Mouse (Mus musculus) ES-Bruce4 (cell line): Measurements from ENCODE around the gene Tbc1d2b. TPM values are rescaled to one million over a fixed set of nuclear protein-coding genes. Genes with fewer than 3 reads are reported as not detected.

Experiments
- H3K27ac ChIP-seq: 2 replicates; pipeline ENCODE4 v1.5.1; 2012; ENCODE audit warnings: low read length, inconsistent platforms; ENCODE audit not compliant: insufficient read depth
- H3K27me3 ChIP-seq: 2 replicates; pipeline ENCODE4 v1.6.1; 2012; ENCODE audit warnings: mild to moderate bottlenecking, low read length, inconsistent platforms; ENCODE audit not compliant: control insufficient read depth, poor library complexity, insufficient read depth, severe bottlenecking
- H3K36me3 ChIP-seq: 2 replicates; pipeline ENCODE4 v1.6.1; 2012; ENCODE audit warnings: inconsistent platforms, mild to moderate bottlenecking, low read length, moderate library complexity; ENCODE audit not compliant: control insufficient read depth, poor library complexity, insufficient read depth, severe bottlenecking
- H3K4me1 ChIP-seq: one replicate; pipeline ENCODE4 v1.8.1; 2011; ENCODE audit warnings: low read length; ENCODE audit not compliant: control insufficient read depth, insufficient read depth
- H3K4me3 ChIP-seq: 2 replicates; pipeline ENCODE4 v1.5.1; 2011; ENCODE audit warnings: low read depth, mild to moderate bottlenecking, low read length
- H3K9ac ChIP-seq: 2 replicates; pipeline ENCODE4 v1.6.1; 2012; ENCODE audit warnings: low read depth, mild to moderate bottlenecking, inconsistent platforms; ENCODE audit not compliant: poor library complexity, severe bottlenecking
- H3K9me3 ChIP-seq: replicated peaks from 2 replicates; pipeline ENCODE4 v1.6.1; 2012; ENCODE audit warnings: mild to moderate bottlenecking, low read length, inconsistent platforms; ENCODE audit not compliant: control insufficient read depth, poor library complexity, insufficient read depth, severe bottlenecking
- CTCF ChIP-seq: IDR thresholded peaks from one replicate; pipeline ENCODE4 v1.8.1; 2011; ENCODE audit warnings: low read depth, low read length
- EP300 ChIP-seq: IDR thresholded peaks from 2 replicates; pipeline ENCODE4 v1.6.1; 2011; ENCODE audit warnings: low read depth, low read length; ENCODE audit not compliant: insufficient read depth
- POLR2A ChIP-seq: IDR thresholded peaks from one replicate; pipeline ENCODE4 v1.8.1; 2011; ENCODE audit warnings: low read length; ENCODE audit not compliant: insufficient read depth
- polyA plus RNA-seq: library from polyadenylated mRNA; stranded (reverse); fragments of >200 nt; gene quantifications from 2 replicates; pipeline ENCODE4 v1.2.4, GENCODE M21; 2011; ENCODE audit warnings: low read depth; ENCODE audit not compliant: missing spikeins, insufficient read depth, insufficient read length

Tbc1d2b gene
- polyA plus RNA-seq, 1 experiment = 8.5 TPM

DNA sequence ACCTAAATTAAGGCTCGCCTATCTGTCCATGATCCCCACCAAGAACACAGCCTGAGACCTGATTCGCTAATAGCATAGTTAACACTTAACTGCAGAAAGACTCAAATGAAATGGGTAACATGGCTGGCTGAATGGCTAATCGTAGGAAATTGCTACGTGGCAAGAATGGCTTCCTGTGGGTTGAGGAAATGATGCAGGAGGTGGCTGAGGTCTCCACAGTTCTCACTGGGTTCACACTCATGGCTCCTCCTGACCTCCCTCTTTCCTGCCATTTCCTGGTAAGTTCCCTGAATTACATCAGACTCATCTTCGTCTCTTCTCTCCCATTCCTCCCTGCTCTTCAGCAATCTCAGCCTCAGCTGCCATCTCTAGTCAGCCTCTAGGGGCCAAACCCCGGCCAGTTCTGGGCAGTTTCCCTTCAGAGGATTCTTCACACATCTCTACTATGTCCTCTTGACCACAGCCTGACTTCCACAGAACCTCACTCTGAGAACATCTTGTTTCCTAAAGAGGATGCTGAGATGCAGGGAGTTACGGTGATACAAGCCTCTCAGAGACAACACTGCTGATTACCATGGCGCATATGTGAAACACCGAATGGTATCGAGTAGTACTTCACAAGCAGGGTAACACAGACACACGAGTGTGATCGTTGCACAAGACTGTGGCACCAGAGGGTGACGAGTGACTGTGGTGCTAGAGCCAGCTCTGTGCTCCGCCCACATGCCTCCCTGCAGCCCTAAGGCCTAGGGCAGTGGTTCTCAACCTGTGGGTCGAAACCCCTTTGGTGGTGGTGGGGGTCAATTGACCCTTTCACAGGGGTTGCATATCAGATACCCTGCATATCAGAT is 26.1 kb downstream of the Tbc1d2b start:
- Histone ChIP-seq H3K9me3 (no peaks in the 10 kb centered on the region), H3K4me1 (no peaks in the 10 kb centered on the region), H3K9ac (no peak overlapping the region), H3K36me3 (0 out of 2 replicates have a peak, but pooled peaks cover 2% of the 10 kb centered on the region), H3K27ac (no peak overlapping the region), H3K4me3 (no peak overlapping the region), H3K27me3 (no peaks in the 10 kb centered on the region)
- TF ChIP-seq POLR2A (no peak), EP300 (no peak), CTCF (no peak)

DNA sequence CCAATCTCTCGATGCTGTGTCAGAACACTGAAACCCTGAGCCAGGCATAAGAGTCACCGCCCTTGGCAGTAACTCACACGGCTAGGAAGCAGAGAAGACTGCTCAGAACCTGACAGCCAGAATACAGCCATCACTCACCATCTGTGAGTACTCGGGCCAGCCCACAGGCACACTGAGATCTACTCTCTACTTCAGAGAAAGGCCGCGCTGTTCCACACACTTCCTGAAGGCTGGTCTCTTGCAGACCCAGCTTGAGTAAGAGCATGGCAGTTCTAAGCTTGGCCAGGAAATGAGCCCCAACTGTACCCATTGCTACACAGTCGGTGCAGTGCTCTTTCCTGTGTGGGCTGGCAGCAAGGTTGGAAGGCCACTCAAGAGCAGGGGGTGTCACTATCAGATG is 27.7 kb downstream of the Tbc1d2b start:
- no peak for TF ChIP-seq EP300
- no peaks in the 10 kb centered on the region for H3K4me1 ChIP-seq
- no peak overlapping the region for H3K9ac ChIP-seq
- H3K27me3 ChIP-seq = no peaks in the 10 kb centered on the region
- H3K9me3 ChIP-seq = no peaks in the 10 kb centered on the region
- no peak overlapping the region for H3K27ac ChIP-seq
- H3K36me3 ChIP-seq = 0 out of 2 replicates have a peak, but pooled peaks cover 2% of the 10 kb centered on the region
- H3K4me3 ChIP-seq = no peak overlapping the region

DNA sequence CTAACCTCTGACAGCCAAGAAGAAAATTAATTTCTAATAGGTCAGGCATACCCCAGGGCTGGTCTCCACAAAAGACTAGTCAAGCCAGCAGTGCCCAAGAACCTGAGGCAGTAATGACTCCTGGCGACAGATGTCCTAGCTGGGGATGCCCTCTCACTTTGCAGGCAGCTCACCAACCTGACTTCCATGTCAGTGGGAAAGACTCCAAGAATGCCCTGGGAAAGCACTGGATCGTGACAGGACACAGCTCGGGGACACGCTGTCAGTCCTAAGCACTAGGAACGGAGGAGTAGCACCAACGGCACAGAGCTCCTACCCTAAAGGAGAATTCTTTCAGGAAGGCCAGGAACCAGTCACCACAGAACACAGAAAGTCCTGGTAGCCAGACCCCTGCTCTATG is 28.3 kb downstream of the Tbc1d2b start:
- Histone ChIP-seq H3K9ac (no peak overlapping the region), H3K9me3 (no peaks in the 10 kb centered on the region), H3K36me3 (0 out of 2 replicates have a peak, but pooled peaks cover 2% of the 10 kb centered on the region), H3K4me3 (no peak overlapping the region), H3K4me1 (no peaks in the 10 kb centered on the region), H3K27me3 (no peaks in the 10 kb centered on the region), H3K27ac (no peak overlapping the region)
- no peak for TF ChIP-seq POLR2A
- TF ChIP-seq CTCF = no peak

DNA sequence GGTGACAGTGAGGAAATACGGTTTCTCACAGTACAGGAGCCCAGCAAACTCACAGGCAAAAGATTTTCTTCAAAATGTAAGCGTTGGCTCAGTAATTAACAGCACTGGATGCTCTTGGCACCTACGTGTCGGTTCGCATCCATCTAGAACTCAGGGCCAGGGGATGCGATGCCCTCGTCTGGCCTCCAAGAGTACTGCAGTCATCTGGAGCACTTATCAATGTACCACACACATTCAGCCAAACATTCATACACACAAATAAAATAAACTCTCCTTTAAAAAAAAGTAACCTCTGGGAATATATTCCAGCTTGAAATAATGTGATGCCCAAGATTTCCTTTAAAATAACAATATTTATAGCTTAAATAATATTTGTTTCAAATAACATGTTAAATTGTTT is 29.0 kb downstream of the Tbc1d2b start:
- Histone ChIP-seq H3K4me3 (no peak overlapping the region), H3K27ac (no peak overlapping the region), H3K9me3 (no peaks in the 10 kb centered on the region), H3K9ac (no peak overlapping the region), H3K4me1 (no peaks in the 10 kb centered on the region), H3K36me3 (0 out of 2 replicates have a peak, but pooled peaks cover 2% of the 10 kb centered on the region), H3K27me3 (no peaks in the 10 kb centered on the region)
- TF ChIP-seq CTCF (peak; percentile 74), POLR2A (no peak)

DNA sequence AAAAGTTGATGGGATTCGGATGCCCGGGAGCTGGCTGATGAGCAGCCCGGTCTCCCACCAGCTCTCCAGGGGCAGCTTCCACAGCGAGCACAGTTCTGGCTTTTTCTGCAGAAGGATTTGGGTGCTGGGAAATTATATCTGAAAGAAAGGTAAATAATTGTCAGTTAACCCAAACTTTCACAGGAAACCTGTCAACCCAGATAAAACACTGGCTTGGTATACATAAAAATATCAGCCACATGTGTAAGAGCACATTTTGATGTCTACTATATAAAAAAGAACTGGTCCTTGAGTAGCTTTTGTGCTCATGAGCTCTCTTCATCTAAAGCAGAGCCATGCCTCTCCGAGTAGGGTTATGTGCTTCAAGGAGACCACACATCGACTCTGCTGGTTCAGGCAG is 29.6 kb downstream of the Tbc1d2b start:
- Histone ChIP-seq H3K4me3 (no peak overlapping the region), H3K27ac (no peak overlapping the region), H3K27me3 (no peaks in the 10 kb centered on the region), H3K9ac (no peak overlapping the region), H3K36me3 (peaks cover 2% of the 10 kb centered on the region; the same call in 1 of the 2 replicates), H3K4me1 (no peaks in the 10 kb centered on the region), H3K9me3 (no peaks in the 10 kb centered on the region)
- no peak for TF ChIP-seq CTCF
- no peak for TF ChIP-seq EP300
- no peak for TF ChIP-seq POLR2A

DNA sequence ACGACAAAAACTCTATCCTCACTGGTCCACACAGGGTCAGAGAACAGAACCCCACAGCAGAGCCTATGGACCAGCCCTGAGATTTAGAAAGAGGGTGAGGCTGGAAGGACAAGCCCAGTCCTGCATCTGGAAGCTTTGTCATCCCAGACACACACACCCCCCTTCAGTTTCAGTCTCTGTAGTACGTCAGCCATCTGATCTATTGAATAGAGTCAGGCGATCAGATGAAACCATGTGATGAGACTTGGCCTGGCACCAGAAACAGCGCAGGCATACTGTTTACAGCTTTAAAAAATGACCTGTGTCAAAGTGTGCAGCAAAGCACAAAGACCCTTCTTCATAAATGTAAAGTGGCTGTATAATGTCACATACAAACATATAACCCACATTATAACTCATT is 30.0 kb downstream of the Tbc1d2b start:
- no peaks in the 10 kb centered on the region for H3K9me3 ChIP-seq
- no peaks in the 10 kb centered on the region for H3K4me1 ChIP-seq
- no peak overlapping the region for H3K9ac ChIP-seq
- H3K4me3 ChIP-seq = no peak overlapping the region
- H3K27me3 ChIP-seq = no peaks in the 10 kb centered on the region
- TF ChIP-seq POLR2A (no peak), EP300 (no peak), CTCF (no peak)
- H3K27ac ChIP-seq = no peak overlapping the region
- peaks cover 2% of the 10 kb centered on the region; the same call in 1 of the 2 replicates for H3K36me3 ChIP-seq
